Mouse (Mus musculus): ENCODE results near the gene AW209491. TPM values are rescaled to one million over a fixed set of nuclear protein-coding genes. Genes with fewer than 3 reads are reported as not detected.

The AW209491 gene
- 8.9 TPM for polyA plus RNA-seq (2014; fragmentation: Illumina TruSeq; extraction: RNeasy Lipid Tissue Mini Kit (QIAGEN cat#74804); ENCODE audit: low replicate concordance)

DNA sequence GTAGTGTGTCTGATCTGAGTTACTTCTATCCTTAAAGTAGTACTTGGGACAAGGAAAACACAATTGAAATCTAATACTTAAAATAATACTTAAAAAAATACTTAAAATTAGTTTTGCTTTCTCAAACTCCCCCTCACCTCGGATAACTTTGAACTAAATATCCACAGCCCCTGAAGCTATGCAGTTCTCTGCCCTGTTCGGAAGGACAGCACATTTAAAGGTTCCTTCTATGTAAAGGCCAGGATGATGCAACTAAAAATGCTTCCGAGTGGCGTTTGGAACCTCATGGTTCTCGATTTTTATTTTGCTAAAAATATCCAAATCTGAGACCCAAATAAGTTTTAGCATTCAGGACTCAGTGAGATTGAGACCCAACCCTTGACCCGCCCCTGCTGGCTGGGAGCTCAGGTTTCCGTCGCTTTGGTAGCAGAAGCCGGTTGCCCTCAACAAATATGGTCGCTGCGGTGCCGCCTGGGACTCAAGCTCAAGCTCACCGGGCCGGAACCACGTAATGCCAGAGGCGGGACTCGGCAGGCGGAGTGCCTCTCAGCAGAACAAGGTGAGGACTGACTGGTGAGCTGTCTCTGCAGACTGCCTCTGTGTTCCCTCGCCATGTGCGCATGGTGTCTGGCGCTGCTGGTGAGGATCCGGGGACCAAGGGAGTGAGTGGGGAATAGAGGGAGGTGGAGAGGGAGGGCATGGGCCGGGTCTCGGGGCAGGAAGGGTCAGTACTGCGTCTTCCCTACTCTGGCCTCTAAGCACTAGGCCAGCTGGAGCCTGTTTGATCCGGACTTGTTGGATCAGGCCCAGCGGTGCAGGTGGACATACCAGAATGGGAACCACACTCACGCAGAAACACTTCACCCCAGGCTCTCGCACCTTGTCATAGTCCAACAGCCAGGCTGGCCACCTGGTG is at the start of gene AW209491:
TSS of gene AW209491 (plus strand) at position 429 of the 916 bp plus-strand sequence.

DNA sequence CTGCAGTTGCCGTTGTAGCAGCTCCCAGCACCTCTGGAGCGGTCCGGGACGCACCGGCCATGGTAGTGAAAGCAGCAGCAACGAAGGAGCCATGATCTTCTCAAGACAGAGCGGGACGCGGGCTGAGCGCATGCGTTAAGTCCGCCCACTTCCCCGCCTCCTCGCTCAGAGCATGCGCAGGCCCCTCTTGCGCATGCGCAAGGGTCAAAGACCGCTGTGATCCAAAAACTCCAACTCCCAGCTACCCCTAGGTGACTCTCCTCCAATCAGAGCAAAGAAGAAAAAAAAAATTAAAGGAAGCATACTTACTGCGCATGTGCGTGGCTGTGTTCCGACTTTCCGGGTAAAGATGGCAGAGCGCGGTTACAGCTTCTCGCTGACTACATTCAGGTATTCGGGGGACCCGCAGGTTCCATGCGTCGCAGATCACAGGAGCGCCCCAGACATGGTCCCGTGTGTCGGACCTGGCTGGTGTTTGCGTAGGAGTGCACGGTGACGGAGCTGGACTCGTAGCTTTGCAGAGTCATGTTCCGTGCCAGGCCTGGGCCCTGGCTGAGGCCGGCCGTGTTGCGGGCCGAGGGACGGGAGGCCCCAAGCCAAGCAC is 16.9 kb upstream of the AW209491 start, which contains the start of the genes Mrpl32 and Psma2:
TSS of gene Mrpl32 (minus strand) at position 240 of the 604 bp plus-strand sequence.
TSS of gene Psma2 (plus strand) at position 315 of the 604 bp plus-strand sequence.

Other genes starting within 250 kb of the AW209491 start
- 0.11 TPM for gene Hecw1, start 106.9 kb upstream of the AW209491 start, polyA plus RNA-seq (2014; fragmentation: Illumina TruSeq; extraction: RNeasy Lipid Tissue Mini Kit (QIAGEN cat#74804); ENCODE audit: low replicate concordance)
- gene Mrpl32, start 17.0 kb upstream of the AW209491 start, polyA plus RNA-seq (2014; fragmentation: Illumina TruSeq; extraction: RNeasy Lipid Tissue Mini Kit (QIAGEN cat#74804); ENCODE audit: low replicate concordance), result 173 TPM
- gene Psma2, start 16.9 kb upstream of the AW209491 start, polyA plus RNA-seq (2014; fragmentation: Illumina TruSeq; extraction: RNeasy Lipid Tissue Mini Kit (QIAGEN cat#74804); ENCODE audit: low replicate concordance), result 137 TPM